Mouse (Mus musculus) gastrocnemius, postnatal 10 days (tissue): ENCODE results near the gene Krt17. TPM values are rescaled to one million over a fixed set of nuclear protein-coding genes. Genes with fewer than 3 reads are reported as not detected.
A peak's percentile ranks its signal among the peaks of the same experiment; 100 is the strongest.
"Not testable (repeated sequence)": the region's sequence is repeated elsewhere in the genome, so short reads cannot be mapped to it uniquely, and the experiment has no call there.

ENCODE experiments used
- DNase-seq: peaks from one replicate; pipeline ENCODE4 v3.0.0; 2021; ENCODE audit warnings: mixed read lengths
- long read RNA-seq, 2 experiments: library from polyadenylated mRNA; stranded (forward); transcript quantifications; one replicate each; pipeline ENCODE4 v2.0.0; 2021
- total RNA-seq, 2 experiments: library from RNA; stranded (reverse); gene quantifications; 2 replicates each; pipeline ENCODE4 v1.2.3; 2021

Krt17 gene
- under 1 TPM in 1 of 2 experiments, not detected in 1; 0.14 TPM for total RNA-seq
- long read RNA-seq, experiment 1 = 0 reads
- long read RNA-seq, experiment 2 = 0 reads

- DNase-seq = no peak
Measured at GRCm38 (mm10) chr11:100260514-100261234, at the start of gene Krt17. Krt17 (minus strand) TSS chr11:100261029.

- not testable (repeated sequence) for DNase-seq
Measured at GRCm38 (mm10) chr11:100308672-100309071, 47.8 kb upstream of the Krt17 start.

GRCm38 (mm10) chr11:100307900-100308299, 47.1 kb upstream of the Krt17 start:
- DNase-seq = no peak

GRCm38 (mm10) chr11:100301292-100301691, 40.5 kb upstream of the Krt17 start:
- DNase-seq = no peak

GRCm38 (mm10) chr11:100300293-100300692, 39.5 kb upstream of the Krt17 start:
- peak; percentile 73 for DNase-seq

GRCm38 (mm10) chr11:100298274-100299036, 37.6 kb upstream of the Krt17 start:
- DNase-seq = peak; percentile 89

GRCm38 (mm10) chr11:100297801-100298200, 37.0 kb upstream of the Krt17 start:
- DNase-seq = no peak

- peak; percentile 89 for DNase-seq
Measured at GRCm38 (mm10) chr11:100295308-100295707, 34.5 kb upstream of the Krt17 start.

GRCm38 (mm10) chr11:100292884-100293283, 32.1 kb upstream of the Krt17 start:
- no peak for DNase-seq

- DNase-seq = no peak
Measured at GRCm38 (mm10) chr11:100290235-100290634, 29.4 kb upstream of the Krt17 start.

GRCm38 (mm10) chr11:100288942-100289341, 28.1 kb upstream of the Krt17 start:
- no peak for DNase-seq

GRCm38 (mm10) chr11:100287024-100287423, 26.2 kb upstream of the Krt17 start:
- DNase-seq = peak; percentile 55

GRCm38 (mm10) chr11:100284988-100285387, 24.2 kb upstream of the Krt17 start:
- no peak for DNase-seq

- peak; percentile 90 for DNase-seq
Measured at GRCm38 (mm10) chr11:100282549-100282948, 21.7 kb upstream of the Krt17 start.

- DNase-seq = peak; percentile 89
Measured at GRCm38 (mm10) chr11:100281596-100282544, 21.0 kb upstream of the Krt17 start.

GRCm38 (mm10) chr11:100278759-100279158, 17.9 kb upstream of the Krt17 start:
- no peak for DNase-seq

- DNase-seq = no peak
Measured at GRCm38 (mm10) chr11:100277726-100278480, 17.1 kb upstream of the Krt17 start.

GRCm38 (mm10) chr11:100275466-100275865, 14.6 kb upstream of the Krt17 start:
- no peak for DNase-seq

- DNase-seq = no peak
Measured at GRCm38 (mm10) chr11:100274719-100275118, 13.9 kb upstream of the Krt17 start.

GRCm38 (mm10) chr11:100271878-100272277, 11.0 kb upstream of the Krt17 start:
- DNase-seq = no peak

GRCm38 (mm10) chr11:100269821-100270332, 9.0 kb upstream of the Krt17 start, which contains the start of gene Krt42:
Krt42 (minus strand) TSS chr11:100269871.
- DNase-seq = no peak
